Mouse (Mus musculus) thymus, adult 2 months (tissue): ENCODE data around the gene Efnb2. TPM values are rescaled to one million over a fixed set of nuclear protein-coding genes. Genes with fewer than 3 reads are reported as not detected.
A peak's percentile ranks its signal among the peaks of the same experiment; 100 is the strongest.

ENCODE experiments used
- DNase-seq: peaks from one replicate; pipeline ENCODE4 v3.0.0; 2021
- H3K27ac ChIP-seq: fragments of 200-500 bp; 2 replicates; pipeline ENCODE4 v1.5.1; 2012; ENCODE audit warnings: low read length, control low read depth; ENCODE audit not compliant: control insufficient read depth, insufficient read depth
- H3K27me3 ChIP-seq: fragments of 200-500 bp; 2 replicates; pipeline ENCODE4 v1.6.1; 2012; ENCODE audit warnings: mild to moderate bottlenecking, low read length, moderate library complexity, mixed read lengths; ENCODE audit not compliant: control insufficient read depth, insufficient read depth
- H3K36me3 ChIP-seq: fragments of 200-500 bp; 2 replicates; pipeline ENCODE4 v1.6.1; 2012; ENCODE audit warnings: mild to moderate bottlenecking, low read length, moderate library complexity; ENCODE audit not compliant: control insufficient read depth, insufficient read depth
- H3K4me1 ChIP-seq: fragments of 200-500 bp; replicated peaks from 2 replicates; pipeline ENCODE4 v1.6.1; 2012; ENCODE audit warnings: low read length; ENCODE audit not compliant: control insufficient read depth, insufficient read depth
- H3K4me3 ChIP-seq: fragments of 200-500 bp; 2 replicates; pipeline ENCODE4 v1.5.1; 2012; ENCODE audit warnings: mild to moderate bottlenecking, low read length, control low read depth, moderate library complexity; ENCODE audit not compliant: control insufficient read depth, insufficient read depth
- CTCF ChIP-seq: fragments of 200-500 bp; IDR thresholded peaks from 2 replicates; pipeline ENCODE4 v1.5.1; 2012; ENCODE audit warnings: mild to moderate bottlenecking, control low read depth, low read length, moderate library complexity, borderline replicate concordance; ENCODE audit not compliant: control insufficient read depth, poor library complexity, insufficient read depth; ENCODE audit errors: extremely low read depth
- POLR2A ChIP-seq: fragments of 200-500 bp; IDR thresholded peaks from 2 replicates; pipeline ENCODE4 v1.6.1; 2012; ENCODE audit warnings: mild to moderate bottlenecking, low read length, control low read depth, moderate library complexity; ENCODE audit not compliant: control insufficient read depth, poor library complexity, insufficient read depth; ENCODE audit errors: extremely low read depth
- WGBS: fragments of 180-500 bp; shearing (Covaris S2); methylation state at CpG from one replicate; pipeline ENCODE4 v1.1.7; 2018; 5-methylcytosine and 5-hydroxymethylcytosine counted together
- polyA plus RNA-seq: library from polyadenylated mRNA; depleted of rRNA; stranded (reverse); fragments of >200 nt; gene quantifications from 2 replicates; pipeline ENCODE4 v1.2.3, GENCODE M21; 2012

Efnb2 gene
- polyA plus RNA-seq, 1 experiment = 17.8 TPM

DNA sequence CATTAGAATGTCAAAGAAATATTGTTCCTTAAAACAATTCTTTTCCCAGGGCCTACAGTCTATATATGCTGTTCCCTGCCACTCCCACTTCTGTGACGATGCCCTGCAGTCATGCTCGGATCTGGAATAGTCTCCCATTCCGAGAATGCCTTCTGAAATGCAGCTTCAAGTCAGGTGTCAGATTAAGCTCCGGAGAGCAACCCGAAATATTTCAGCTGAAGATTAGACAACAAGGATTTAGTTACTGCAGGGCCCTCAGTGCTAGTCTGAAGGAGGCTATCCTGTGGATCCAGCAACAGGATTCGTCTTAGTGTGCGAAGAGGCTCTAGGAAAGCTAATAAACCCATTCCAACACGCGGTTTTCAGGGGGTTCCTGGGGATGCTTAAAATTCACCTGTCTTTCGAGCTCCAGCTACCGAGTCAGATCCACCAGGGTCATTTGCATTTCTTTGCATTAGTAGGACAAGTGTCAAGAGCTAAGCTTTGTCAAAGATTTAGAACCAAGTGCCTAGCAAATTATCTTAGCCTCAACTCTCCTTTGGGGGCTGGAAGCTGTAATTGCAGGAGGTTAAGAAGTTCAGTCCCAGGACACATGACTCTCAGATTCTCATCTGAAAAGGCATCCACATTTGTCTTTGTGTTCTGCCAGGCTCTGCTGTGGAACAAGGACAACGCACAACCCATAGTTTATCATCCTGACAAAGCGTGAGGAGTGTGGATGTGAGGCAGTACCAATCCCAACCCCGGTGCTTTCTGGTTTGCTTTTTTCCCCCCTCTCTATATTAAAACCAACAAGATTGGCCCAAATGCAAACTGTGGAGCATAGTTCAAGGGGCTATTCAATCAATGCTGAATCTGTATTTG is 4.2 kb downstream of the Efnb2 start:
- no peak for DNase-seq
- H3K36me3 ChIP-seq = no peaks in the 10 kb centered on the region
- H3K4me1 ChIP-seq = peaks cover 11% of the 10 kb centered on the region
- H3K4me3 ChIP-seq = no peak overlapping the region
- peaks cover 17% of the 10 kb centered on the region for H3K27me3 ChIP-seq
- no peak for TF ChIP-seq CTCF
- no peak for TF ChIP-seq POLR2A
- 91% methylated on average over 14 of the region's 14 CpGs for WGBS
- H3K27ac ChIP-seq = no peak overlapping the region

DNA sequence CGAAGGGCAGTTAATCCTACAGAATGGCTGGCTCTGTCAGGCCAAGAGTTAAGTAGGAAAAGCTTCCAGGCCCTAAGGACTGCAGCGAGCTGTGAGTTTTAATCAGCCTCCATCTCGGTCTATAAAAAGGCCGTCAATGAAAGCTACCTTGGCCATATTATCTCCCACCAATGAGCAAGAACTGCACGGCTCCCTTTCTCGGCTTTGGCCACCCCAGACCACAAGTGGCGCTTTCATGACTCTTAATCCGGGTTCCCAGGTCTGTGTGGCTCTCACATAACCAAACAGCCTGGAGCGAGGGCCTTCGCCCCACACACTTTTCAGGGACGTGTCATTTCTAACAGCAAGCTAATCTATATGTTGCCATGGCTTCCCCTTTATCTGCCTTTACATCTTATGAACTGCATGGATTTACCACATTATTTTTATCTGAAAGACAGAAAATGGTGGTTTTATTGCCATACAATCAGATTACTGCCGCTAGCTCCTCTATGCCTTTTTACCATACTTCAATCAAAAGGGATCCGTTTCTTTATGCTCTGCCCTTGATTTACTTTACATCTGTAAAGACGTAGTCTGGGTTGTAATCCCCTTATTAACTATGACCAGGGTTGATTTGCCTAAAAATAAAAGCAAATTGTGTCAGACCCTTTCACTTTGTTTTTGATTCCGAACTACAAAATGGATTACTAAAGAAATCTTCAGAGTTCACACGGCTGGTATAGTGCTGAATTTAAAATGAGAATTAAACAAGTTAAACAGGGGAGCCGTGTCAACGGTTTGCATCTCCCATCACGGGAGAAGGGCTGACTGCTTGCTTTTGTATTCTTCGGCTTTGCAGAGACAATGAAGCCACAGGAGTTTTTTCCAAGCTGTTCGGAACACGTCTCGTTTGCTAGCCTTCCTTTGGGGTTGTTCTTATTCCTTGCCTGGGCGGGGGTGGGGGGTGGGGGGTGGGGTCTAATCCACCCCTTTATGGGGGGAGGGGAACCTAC is 5.4 kb downstream of the Efnb2 start:
- peaks cover 17% of the 10 kb centered on the region for H3K27me3 ChIP-seq
- H3K4me3 ChIP-seq = no peak overlapping the region
- no peak for DNase-seq
- 91% methylated on average over 24 of the region's 24 CpGs for WGBS
- H3K4me1 ChIP-seq = peaks cover 10% of the 10 kb centered on the region
- H3K36me3 ChIP-seq = no peaks in the 10 kb centered on the region
- TF ChIP-seq CTCF = no peak
- no peak for TF ChIP-seq POLR2A
- H3K27ac ChIP-seq = peak overlapping the region; percentile 19; the same call in 1 of the 2 replicates

DNA sequence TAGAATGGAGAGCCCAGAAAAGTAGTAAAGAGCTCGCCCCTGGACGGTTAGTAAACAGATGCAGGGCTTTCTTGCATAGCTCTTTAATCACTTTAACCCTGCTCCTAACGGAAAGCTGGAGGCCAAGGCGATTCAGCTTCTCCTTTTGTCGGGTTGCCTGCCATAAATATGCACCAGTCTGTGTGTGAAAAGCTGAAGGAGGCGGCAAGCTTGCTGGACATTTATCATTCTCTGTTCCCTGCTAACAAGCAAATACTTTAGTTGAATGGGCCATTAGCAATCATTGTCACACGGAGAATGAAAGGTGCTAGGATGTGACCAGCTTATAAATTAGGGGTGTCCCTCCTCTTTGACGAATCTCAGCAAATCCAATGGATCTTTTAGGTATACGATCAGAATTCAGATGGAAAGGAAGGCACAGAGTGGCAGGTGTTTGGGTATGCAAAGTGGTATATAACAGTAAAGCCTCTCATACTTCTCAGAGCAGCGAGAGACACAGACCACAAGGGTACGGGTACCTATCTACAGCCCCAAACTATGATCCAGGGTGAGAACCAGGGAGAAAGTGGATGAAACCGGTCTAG is 7.0 kb downstream of the Efnb2 start:
- H3K36me3 ChIP-seq = no peaks in the 10 kb centered on the region
- TF ChIP-seq CTCF = no peak
- TF ChIP-seq POLR2A = no peak
- H3K4me3 ChIP-seq = no peak overlapping the region
- no peaks in the 10 kb centered on the region for H3K4me1 ChIP-seq
- 54% methylated on average over 12 of the region's 12 CpGs for WGBS
- H3K27ac ChIP-seq = no peak overlapping the region
- DNase-seq = no peak
- H3K27me3 ChIP-seq = peaks cover 3% of the 10 kb centered on the region; the same call in 1 of the 2 replicates

DNA sequence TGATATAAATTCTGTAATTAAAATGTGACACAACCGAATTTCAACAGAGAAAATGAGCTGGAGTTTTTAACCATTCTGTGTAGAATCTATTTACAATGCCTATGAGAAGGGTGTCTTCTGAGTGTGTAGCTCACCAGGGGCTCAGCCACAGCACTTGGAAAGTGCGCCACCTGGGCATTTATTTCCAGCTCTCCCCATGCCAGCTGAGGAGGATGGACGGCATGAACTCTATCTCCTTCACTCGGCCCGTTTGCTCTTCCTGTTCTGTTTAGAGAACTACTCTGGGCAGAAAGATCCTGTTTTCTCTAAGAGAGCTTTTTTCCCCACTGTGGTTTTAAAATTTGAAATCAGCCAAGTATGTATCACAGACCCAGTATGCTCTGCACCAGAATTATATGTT is 7.7 kb downstream of the Efnb2 start:
- Histone ChIP-seq H3K27me3 (no peaks in the 10 kb centered on the region), H3K27ac (no peak overlapping the region), H3K36me3 (no peaks in the 10 kb centered on the region), H3K4me1 (no peaks in the 10 kb centered on the region), H3K4me3 (no peak overlapping the region)
- 14% methylated on average over 5 of the region's 5 CpGs for WGBS
- DNase-seq = no peak
- no peak for TF ChIP-seq CTCF

DNA sequence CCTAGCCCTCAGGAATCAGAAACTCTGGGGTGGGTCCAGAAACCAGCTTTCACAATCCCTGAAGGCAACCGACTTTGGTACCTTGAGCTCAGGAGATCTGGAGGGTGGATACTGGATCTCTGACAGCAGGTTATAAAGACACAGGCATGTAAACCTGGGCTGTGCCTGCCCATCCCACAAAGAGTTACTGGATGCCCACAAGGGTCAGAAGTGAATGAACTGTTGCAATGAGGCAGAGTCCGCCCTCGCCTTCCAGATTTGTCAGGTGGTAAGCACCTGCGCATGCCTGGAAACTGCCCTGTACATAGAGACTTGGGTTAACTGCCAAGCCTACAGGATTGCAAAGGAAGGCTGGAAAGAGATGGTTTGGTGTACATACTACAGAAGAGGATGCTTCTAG is 8.7 kb downstream of the Efnb2 start:
- no peaks in the 10 kb centered on the region for H3K4me1 ChIP-seq
- no peak overlapping the region for H3K27ac ChIP-seq
- H3K4me3 ChIP-seq = no peak overlapping the region
- no peak for DNase-seq
- TF ChIP-seq POLR2A (no peak), CTCF (no peak)
- WGBS = 96% methylated on average over 4 of the region's 4 CpGs
- no peaks in the 10 kb centered on the region for H3K27me3 ChIP-seq
- no peaks in the 10 kb centered on the region for H3K36me3 ChIP-seq

GRCm38 (mm10) chr8:8649944-8650343 is 11.1 kb downstream of the Efnb2 start:
- Histone ChIP-seq H3K4me3 (no peak overlapping the region), H3K4me1 (no peaks in the 10 kb centered on the region), H3K27ac (no peak overlapping the region; the same call in 1 of the 2 replicates), H3K27me3 (no peaks in the 10 kb centered on the region), H3K36me3 (no peaks in the 10 kb centered on the region)
- DNase-seq = no peak
- 87% methylated on average over 8 of the region's 8 CpGs for WGBS
- no peak for TF ChIP-seq POLR2A
- TF ChIP-seq CTCF = no peak
